Mouse (Mus musculus) liver, embryonic 13.5 days (tissue): ENCODE results near the gene Ndufb6. TPM values are rescaled to one million over a fixed set of nuclear protein-coding genes. Genes with fewer than 3 reads are reported as not detected.
A peak's percentile ranks its signal among the peaks of the same experiment; 100 is the strongest.

Experiments
- ATAC-seq: fragments of 200-750 bp; cut with Nextera tagmentation; 2 replicates; pipeline ENCODE4 v1.8.0; 2017; ENCODE audit warnings: low read depth, mild to moderate bottlenecking, moderate number of reproducible peaks, moderate library complexity
- DNase-seq: peaks from one replicate; pipeline ENCODE4 v3.0.0; 2022
- H3K27ac ChIP-seq: fragments of 300-500 bp; sonication (generic); 2 replicates; pipeline ENCODE4 v1.5.1; 2015; ENCODE audit warnings: moderate library complexity, mild to moderate bottlenecking, inconsistent platforms
- H3K27me3 ChIP-seq: fragments of 300-500 bp; sonication (generic); 2 replicates; pipeline ENCODE4 v1.6.1; 2015; ENCODE audit warnings: mild to moderate bottlenecking, inconsistent platforms
- H3K36me3 ChIP-seq: fragments of 300-500 bp; sonication (generic); 2 replicates; pipeline ENCODE4 v1.6.1; 2015; ENCODE audit warnings: mild to moderate bottlenecking, inconsistent platforms
- H3K4me1 ChIP-seq: fragments of 300-500 bp; sonication (generic); replicated peaks from 2 replicates; pipeline ENCODE4 v1.6.1; 2015; ENCODE audit warnings: inconsistent platforms
- H3K4me2 ChIP-seq: fragments of 300-500 bp; sonication (generic); 2 replicates; pipeline ENCODE4 v1.6.1; 2015; ENCODE audit warnings: inconsistent platforms, mild to moderate bottlenecking, moderate library complexity
- H3K4me3 ChIP-seq: fragments of 300-500 bp; sonication (generic); replicated peaks from 2 replicates; pipeline ENCODE4 v1.5.1; 2015; ENCODE audit warnings: mild to moderate bottlenecking, inconsistent platforms
- H3K9ac ChIP-seq: fragments of 300-500 bp; sonication (generic); 2 replicates; pipeline ENCODE4 v1.6.1; 2015; ENCODE audit warnings: mild to moderate bottlenecking, inconsistent platforms
- H3K9me3 ChIP-seq: fragments of 300-500 bp; sonication (generic); replicated peaks from 2 replicates; pipeline ENCODE4 v1.6.1; 2016; ENCODE audit warnings: inconsistent platforms
- WGBS: fragments of 180-500 bp; shearing (Covaris S2); methylation state at CpG from one replicate; pipeline ENCODE4 v1.1.7; 2015; ENCODE audit not compliant: insufficient replicate concordance; 5-methylcytosine and 5-hydroxymethylcytosine counted together
- polyA plus RNA-seq: library from polyadenylated mRNA; unstranded; fragments of >200 nt; fragmentation: Nextera tagmentation; extraction: Ambion mirVana; gene quantifications from 2 replicates; pipeline ENCODE4 v1.2.1, GENCODE M21; 2015

Gene Ndufb6
- polyA plus RNA-seq, 1 experiment from 2014 or later = 197 TPM

- DNase-seq = no peak
- H3K4me2 ChIP-seq = no peak overlapping the region
- no peaks in the 10 kb centered on the region; the same call in 1 of the 2 replicates for H3K36me3 ChIP-seq
- H3K9ac ChIP-seq = no peak overlapping the region
- H3K27me3 ChIP-seq = no peaks in the 10 kb centered on the region
- H3K27ac ChIP-seq = no peak overlapping the region
- H3K4me1 ChIP-seq = no peaks in the 10 kb centered on the region; the same call in 1 of the 2 replicates
- H3K9me3 ChIP-seq = no peaks in the 10 kb centered on the region
- 76% methylated on average over 2 of the region's 2 CpGs for WGBS
- no peak for ATAC-seq
- H3K4me3 ChIP-seq = no peak overlapping the region
Measured at GRCm38 (mm10) chr4:40253766-40254165, 25.5 kb downstream of the Ndufb6 start.

- Histone ChIP-seq H3K9me3 (no peaks in the 10 kb centered on the region), H3K4me2 (no peak overlapping the region), H3K27ac (no peak overlapping the region), H3K4me1 (no peaks in the 10 kb centered on the region; the same call in 1 of the 2 replicates), H3K27me3 (no peaks in the 10 kb centered on the region), H3K36me3 (no peaks in the 10 kb centered on the region), H3K9ac (no peak overlapping the region), H3K4me3 (no peak overlapping the region)
- WGBS = 70% methylated on average over 5 of the region's 5 CpGs
- DNase-seq (no peak), ATAC-seq (no peak)
Measured at GRCm38 (mm10) chr4:40250984-40251383, 28.2 kb downstream of the Ndufb6 start.

- Histone ChIP-seq H3K9ac (no peak overlapping the region), H3K4me1 (peaks cover 5% of the 10 kb centered on the region), H3K4me2 (no peak overlapping the region), H3K36me3 (no peaks in the 10 kb centered on the region), H3K27me3 (no peaks in the 10 kb centered on the region), H3K9me3 (no peaks in the 10 kb centered on the region), H3K4me3 (no peak overlapping the region), H3K27ac (no peak overlapping the region)
- DNase-seq (no peak), ATAC-seq (no peak)
- WGBS = 37% methylated on average over 8 of the region's 8 CpGs
Measured at GRCm38 (mm10) chr4:40244035-40244434, 35.2 kb downstream of the Ndufb6 start.

DNA sequence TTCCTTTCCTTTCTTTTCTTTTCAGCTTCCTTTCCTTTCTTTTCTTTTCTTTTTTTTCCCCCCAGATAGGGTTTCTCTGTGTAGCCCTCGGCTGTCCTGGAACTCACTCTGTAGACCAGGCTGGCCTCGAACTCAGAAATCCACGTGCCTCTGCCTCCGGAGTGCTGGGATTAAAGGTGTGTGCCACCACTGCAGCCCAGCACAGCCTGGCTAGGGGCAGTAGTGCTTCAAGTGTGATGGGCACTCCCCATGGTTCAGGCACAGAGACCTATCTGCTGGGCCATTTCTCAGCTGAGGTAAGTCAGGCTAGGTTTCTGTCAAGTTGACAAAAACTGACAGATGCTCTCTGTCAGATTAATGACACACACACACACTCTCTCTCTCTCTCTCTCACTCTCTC lies 36.2 kb downstream of the Ndufb6 start:
- H3K9ac ChIP-seq = no peak overlapping the region
- no peak overlapping the region for H3K4me2 ChIP-seq
- H3K4me1 ChIP-seq = peaks cover 11% of the 10 kb centered on the region
- ATAC-seq = no peak
- H3K27ac ChIP-seq = no peak overlapping the region
- H3K9me3 ChIP-seq = no peaks in the 10 kb centered on the region
- WGBS = 80% methylated on average over 4 of the region's 4 CpGs
- no peak overlapping the region for H3K4me3 ChIP-seq
- no peaks in the 10 kb centered on the region for H3K36me3 ChIP-seq
- no peaks in the 10 kb centered on the region for H3K27me3 ChIP-seq
- no peak for DNase-seq

- DNase-seq (no peak), ATAC-seq (no peak)
- Histone ChIP-seq H3K4me3 (no peak overlapping the region), H3K27me3 (no peaks in the 10 kb centered on the region), H3K27ac (no peak overlapping the region), H3K9ac (no peak overlapping the region), H3K4me2 (no peak overlapping the region), H3K36me3 (no peaks in the 10 kb centered on the region), H3K4me1 (peaks cover 11% of the 10 kb centered on the region), H3K9me3 (no peaks in the 10 kb centered on the region)
- 40% methylated on average over 6 of the region's 6 CpGs for WGBS
Measured at GRCm38 (mm10) chr4:40241928-40242327, 37.3 kb downstream of the Ndufb6 start.

GRCm38 (mm10) chr4:40240272-40240744 lies 38.9 kb downstream of the Ndufb6 start:
- H3K9ac ChIP-seq = peak overlapping the region; percentile 71; the same call in 1 of the 2 replicates

DNA sequence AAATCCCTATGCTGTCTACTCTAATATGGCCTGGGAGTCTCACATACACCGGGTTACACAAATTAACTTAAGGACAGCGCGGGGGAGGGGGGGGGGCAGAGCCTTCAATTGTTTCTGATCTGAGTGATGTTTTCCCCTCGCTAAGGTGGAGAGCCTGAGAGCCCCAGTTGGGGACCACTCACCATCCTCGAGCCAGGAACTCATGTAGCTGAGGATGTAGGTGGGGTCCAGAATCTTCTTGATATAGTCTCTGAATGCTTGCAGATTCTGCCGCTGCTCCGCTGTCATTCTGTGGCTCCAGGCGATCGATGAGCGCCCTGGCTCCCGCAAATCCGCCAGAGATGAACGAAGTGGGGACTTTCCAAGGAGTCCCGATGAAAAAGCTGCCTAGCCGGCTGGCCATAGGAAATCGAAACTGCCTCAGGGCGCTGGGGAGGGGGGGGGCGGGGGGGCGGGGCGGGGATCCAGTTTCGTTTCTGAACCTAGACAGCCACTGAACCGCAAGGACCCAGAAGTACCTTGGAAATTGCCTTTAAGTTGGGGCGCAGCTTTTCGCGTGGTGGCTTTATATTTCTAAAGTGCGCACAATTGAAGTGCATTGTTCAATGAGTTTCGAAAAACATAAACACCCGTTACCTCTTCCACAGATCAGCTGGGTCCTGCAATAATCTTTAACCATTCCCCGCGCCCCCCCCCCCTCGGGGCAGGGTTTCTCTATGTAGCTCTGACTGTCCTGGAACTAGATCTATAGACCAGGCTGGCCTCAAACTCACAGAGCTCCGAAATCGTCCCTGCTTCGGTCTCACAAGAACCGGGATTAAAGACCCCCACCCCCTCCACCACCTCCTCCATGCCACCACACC lies 39.6 kb downstream of the Ndufb6 start, which contains the start of gene Ddx58:
Gene Ddx58, minus strand, starts transcription at position 420 of the 863 bp plus-strand sequence.
- Histone ChIP-seq H3K36me3 (peaks cover 3% of the 10 kb centered on the region; the same call in 1 of the 2 replicates), H3K27ac (0 out of 2 replicates have a peak within 1 kb of the TSS, but pooled peaks have one; percentile 3), H3K4me1 (peaks cover 11% of the 10 kb centered on the region), H3K4me2 (peak within 1 kb of the TSS; percentile 82), H3K4me3 (peak within 1 kb of the TSS; percentile 69), H3K9me3 (no peaks in the 10 kb centered on the region), H3K27me3 (no peaks in the 10 kb centered on the region), H3K9ac (peak within 1 kb of the TSS; percentile 71)
- 3% methylated on average over 35 of the region's 35 CpGs for WGBS
- no peak for DNase-seq
- peak; percentile 45 for ATAC-seq

More at GRCm38 (mm10) chr4:40240272-40240744, 38.9 kb downstream of the Ndufb6 start:
- H3K27me3 ChIP-seq = no peaks in the 10 kb centered on the region
- peak; percentile 33 for ATAC-seq
- no peak for DNase-seq
- H3K36me3 ChIP-seq = no peaks in the 10 kb centered on the region
- peaks cover 11% of the 10 kb centered on the region for H3K4me1 ChIP-seq
- 42% methylated on average over 5 of the region's 5 CpGs for WGBS
- no peaks in the 10 kb centered on the region for H3K9me3 ChIP-seq
- 0 out of 2 replicates have a peak overlapping the region, but pooled peaks have one; percentile 3 for H3K27ac ChIP-seq
- H3K4me3 ChIP-seq = peak overlapping the region; percentile 69
- H3K4me2 ChIP-seq = peak overlapping the region; percentile 82

- no peaks in the 10 kb centered on the region for H3K27me3 ChIP-seq
- DNase-seq (no peak), ATAC-seq (peak; percentile 61)
- 3% methylated on average over 17 of the region's 17 CpGs for WGBS
- peak overlapping the region; percentile 82 for H3K4me2 ChIP-seq
- peak overlapping the region; percentile 71 for H3K9ac ChIP-seq
- no peak overlapping the region for H3K27ac ChIP-seq
- H3K36me3 ChIP-seq = peaks cover 3% of the 10 kb centered on the region; the same call in 1 of the 2 replicates
- peaks cover 11% of the 10 kb centered on the region for H3K4me1 ChIP-seq
- peak overlapping the region; percentile 69 for H3K4me3 ChIP-seq
- no peaks in the 10 kb centered on the region for H3K9me3 ChIP-seq
Measured at GRCm38 (mm10) chr4:40238483-40239408, 40.5 kb downstream of the Ndufb6 start.

- no peaks in the 10 kb centered on the region for H3K27me3 ChIP-seq
- no peak for ATAC-seq
Measured at GRCm38 (mm10) chr4:40236829-40237228, 42.4 kb downstream of the Ndufb6 start.

DNA sequence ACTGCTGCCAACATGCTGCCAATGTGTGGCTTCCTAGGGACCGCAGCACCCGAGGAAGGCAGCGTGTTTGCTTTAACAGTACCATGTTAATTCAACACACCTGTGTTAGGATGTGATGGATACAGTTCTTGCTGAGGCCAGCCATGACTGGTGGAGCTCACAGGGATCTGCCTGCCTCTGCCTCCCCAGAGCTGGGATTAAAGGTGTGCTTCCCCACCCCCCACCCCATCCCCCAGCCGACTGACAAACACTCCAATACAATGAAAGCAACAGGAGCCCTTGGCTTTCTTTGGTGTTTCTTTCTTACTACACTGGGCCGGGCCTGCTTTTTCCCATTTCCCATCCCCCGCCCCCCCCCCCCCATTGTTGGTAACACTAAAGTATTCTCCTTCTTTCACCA lies 45.0 kb downstream of the Ndufb6 start:
- no peak overlapping the region for H3K9ac ChIP-seq
- no peak overlapping the region for H3K4me3 ChIP-seq
- H3K27me3 ChIP-seq = no peaks in the 10 kb centered on the region
- H3K4me1 ChIP-seq = peaks cover 7% of the 10 kb centered on the region; the same call in 1 of the 2 replicates
- H3K36me3 ChIP-seq = peaks cover 3% of the 10 kb centered on the region; the same call in 1 of the 2 replicates
- ATAC-seq = no peak
- H3K4me2 ChIP-seq = no peak overlapping the region
- H3K9me3 ChIP-seq = no peaks in the 10 kb centered on the region
- no peak overlapping the region for H3K27ac ChIP-seq
- DNase-seq = no peak
- WGBS = 81% methylated on average over 6 of the region's 6 CpGs

More at GRCm38 (mm10) chr4:40236829-40237228, 42.4 kb downstream of the Ndufb6 start:
- no peak overlapping the region for H3K9ac ChIP-seq
- no peak overlapping the region for H3K4me3 ChIP-seq
- H3K4me2 ChIP-seq = no peak overlapping the region
- no peaks in the 10 kb centered on the region for H3K9me3 ChIP-seq
- no peak for DNase-seq
- H3K4me1 ChIP-seq = peaks cover 11% of the 10 kb centered on the region
- peaks cover 3% of the 10 kb centered on the region; the same call in 1 of the 2 replicates for H3K36me3 ChIP-seq
- WGBS = 70% methylated on average over 4 of the region's 4 CpGs
- no peak overlapping the region for H3K27ac ChIP-seq
